Mouse (Mus musculus) monocyte, adult 2 months (primary cell): ENCODE results near the gene Bri3.
A peak's percentile ranks its signal among the peaks of the same experiment; 100 is the strongest.

Experiments used
- DNase-seq, 2 experiments: peaks; one replicate each; pipeline ENCODE4 v3.0.0; 2022; ENCODE audit warnings: low spot score in 2 of 2, low read depth in 1 of 2

Gene Bri3

GRCm38 (mm10) chr5:144261309-144261708 lies 17.1 kb downstream of the Bri3 start:
- no peak for DNase-seq

- DNase-seq = no peak
Measured at GRCm38 (mm10) chr5:144261829-144262228, 17.6 kb downstream of the Bri3 start.

GRCm38 (mm10) chr5:144263082-144263481 lies 18.8 kb downstream of the Bri3 start:
- no peak for DNase-seq

DNA sequence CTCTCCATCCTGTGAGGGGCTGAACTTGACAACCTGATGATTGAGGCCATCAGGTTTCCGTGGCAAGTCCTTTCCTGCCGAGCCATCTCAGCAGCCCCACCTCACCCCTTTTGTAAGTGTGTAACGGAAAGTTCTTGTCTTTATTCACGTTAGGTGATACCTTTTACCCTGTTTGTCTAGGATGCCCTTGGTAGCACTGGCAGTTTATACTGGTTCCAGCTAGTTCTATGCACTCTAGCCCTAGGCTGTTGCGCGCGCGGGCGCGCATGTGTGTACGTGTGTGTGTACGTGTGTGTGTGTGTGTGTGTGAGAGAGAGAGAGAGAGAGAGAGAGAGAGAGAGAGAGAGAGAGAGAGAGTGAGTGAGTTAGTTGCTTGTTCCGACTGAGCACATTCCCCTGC lies 19.3 kb downstream of the Bri3 start:
- DNase-seq = no peak

- DNase-seq = no peak
Measured at GRCm38 (mm10) chr5:144267535-144268241, 23.5 kb downstream of the Bri3 start.

GRCm38 (mm10) chr5:144269926-144270325 lies 25.7 kb downstream of the Bri3 start:
- DNase-seq = no peak

GRCm38 (mm10) chr5:144270420-144270819 lies 26.2 kb downstream of the Bri3 start:
- DNase-seq = no peak

GRCm38 (mm10) chr5:144271118-144271517 lies 26.9 kb downstream of the Bri3 start:
- no peak for DNase-seq

- DNase-seq = no peak
Measured at GRCm38 (mm10) chr5:144271772-144272171, 27.5 kb downstream of the Bri3 start.

DNA sequence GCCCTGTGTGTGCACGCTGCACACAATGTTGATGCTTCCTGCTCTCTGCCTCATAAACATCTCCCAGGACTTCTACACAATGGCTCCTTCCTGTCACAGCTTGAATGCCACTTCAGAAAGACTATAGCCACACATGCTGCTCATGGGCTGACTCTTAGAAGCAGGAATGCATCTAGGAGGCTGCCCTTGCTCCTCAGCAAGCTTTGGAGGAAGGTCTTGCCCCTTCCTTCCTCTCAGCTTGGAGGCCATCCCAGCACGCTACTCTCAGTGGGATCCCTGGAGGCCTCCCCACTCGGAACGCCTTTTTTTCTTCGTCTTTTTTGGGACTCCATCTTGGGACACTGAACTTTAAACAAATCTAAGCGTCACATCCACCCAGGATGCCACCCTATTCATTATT lies 30.7 kb downstream of the Bri3 start:
- no peak for DNase-seq

DNA sequence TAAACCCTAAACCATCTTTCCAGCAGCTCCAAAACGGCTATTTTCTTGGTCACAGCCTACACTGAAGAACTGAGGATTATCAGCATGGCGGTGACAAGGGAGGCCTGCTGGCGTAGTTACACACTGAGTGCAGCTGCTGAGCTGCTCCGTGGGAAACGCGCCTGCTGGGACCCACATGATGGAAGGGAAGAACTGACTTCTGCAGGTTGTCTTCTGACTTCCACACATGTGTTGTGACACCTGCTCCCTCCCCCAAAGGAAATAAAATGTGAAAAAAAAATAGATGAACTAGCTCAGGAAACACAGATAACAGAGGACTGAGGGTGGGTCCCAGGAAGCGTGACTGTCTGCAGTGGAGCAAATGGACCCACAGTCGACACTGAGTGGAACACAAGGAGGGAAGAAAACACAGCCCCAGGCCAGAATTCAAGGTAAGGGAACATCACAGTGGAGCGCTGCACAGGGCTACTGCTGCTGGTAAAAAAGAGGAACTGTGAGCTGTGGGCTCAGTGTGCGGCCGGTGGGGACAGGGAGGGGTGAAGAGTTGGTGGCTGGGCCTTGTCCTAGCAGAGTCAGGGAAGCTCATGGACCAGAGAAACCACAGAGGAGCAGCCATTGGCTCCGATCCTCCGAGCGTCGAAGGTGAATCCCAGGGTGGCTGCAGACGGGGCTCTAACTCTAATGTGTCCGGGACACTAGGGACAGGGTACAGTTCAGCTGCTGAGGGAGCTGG lies 32.8 kb downstream of the Bri3 start:
- DNase-seq = peak; percentile 58 to 67

- DNase-seq = no peak
Measured at GRCm38 (mm10) chr5:144278374-144278960, 34.2 kb downstream of the Bri3 start.

DNA sequence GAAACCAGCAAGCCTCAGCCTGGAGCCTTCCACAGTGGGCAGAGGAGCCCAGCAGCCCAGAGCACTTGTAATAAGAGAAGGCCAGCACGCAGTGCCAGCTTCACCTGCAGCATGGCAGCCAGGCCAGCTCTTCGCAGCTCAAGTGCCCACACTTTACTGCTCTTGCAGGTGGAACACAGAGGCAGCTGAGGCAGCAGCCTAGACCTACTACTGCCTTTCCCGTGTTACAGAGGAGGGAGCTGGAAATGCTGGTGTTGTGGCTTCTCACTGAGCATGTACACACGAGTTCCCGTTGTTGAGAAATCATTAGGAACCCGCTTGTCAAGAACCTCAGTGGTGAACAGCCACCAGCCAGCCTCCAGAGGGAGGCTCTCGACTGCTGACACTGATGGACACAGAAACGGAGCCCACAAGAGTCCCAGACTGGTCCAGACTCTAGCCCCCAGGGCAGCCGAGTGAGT lies 34.9 kb downstream of the Bri3 start:
- DNase-seq = no peak

DNA sequence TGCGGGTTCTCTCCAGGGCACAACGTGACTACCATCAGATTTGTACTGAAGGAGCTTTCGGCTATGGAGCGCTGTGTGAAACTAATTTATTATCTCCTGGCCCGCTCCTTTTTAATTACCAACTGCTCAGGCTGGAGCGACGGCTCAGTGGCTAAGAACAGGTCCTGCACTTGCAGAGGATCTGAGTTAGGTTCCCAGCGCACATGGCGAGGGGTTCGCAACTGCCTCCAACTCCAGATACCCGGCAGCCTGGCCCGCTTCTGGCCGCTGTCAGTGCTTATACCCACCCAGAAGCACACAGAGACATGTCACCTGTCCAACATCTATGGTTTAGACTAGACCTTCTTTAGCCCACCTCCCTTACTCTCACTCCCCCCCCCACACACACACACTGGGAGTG lies 35.7 kb downstream of the Bri3 start:
- DNase-seq = no peak

DNA sequence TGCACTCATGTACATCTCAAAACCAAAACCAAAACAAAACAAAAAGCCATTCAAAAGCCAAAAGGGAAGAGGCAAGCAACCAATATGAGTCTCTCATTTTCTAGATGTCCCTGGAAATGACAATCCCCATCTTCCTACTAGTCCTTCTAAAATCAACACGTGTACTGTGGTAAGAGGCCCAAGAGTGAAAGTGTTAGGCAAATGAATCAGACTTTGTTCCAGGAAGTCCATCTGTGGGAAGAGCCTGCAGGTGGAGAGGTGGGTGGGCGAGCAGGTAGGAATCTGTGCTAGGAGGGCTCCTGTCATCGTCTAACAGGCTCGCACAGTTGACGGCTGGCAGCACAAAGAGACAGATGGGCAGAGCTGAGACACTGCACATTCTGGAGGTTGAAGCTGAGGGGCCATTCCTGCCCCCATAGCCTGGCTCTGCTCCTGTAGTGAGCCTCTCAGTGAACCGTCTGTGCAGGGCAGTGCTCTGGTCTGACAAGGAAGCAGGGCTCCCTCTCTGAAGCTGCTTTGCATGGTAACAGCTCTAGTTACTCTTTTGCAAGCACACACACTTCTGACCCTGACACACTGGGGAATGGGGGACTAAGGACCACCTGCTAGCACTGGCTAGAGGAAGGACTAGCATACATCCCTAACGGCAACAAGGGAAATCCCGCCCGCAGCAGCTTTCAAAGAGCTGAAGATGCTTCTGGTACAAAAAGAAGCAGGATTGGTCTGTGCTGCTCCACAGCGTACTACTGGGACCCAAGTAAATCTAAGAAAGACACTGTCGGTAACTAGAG lies 38.4 kb downstream of the Bri3 start:
- DNase-seq = no peak

GRCm38 (mm10) chr5:144283551-144284031 lies 39.4 kb downstream of the Bri3 start:
- peak; percentile 37 to 56 for DNase-seq

- DNase-seq = no peak
Measured at GRCm38 (mm10) chr5:144284599-144284998, 40.4 kb downstream of the Bri3 start.

DNA sequence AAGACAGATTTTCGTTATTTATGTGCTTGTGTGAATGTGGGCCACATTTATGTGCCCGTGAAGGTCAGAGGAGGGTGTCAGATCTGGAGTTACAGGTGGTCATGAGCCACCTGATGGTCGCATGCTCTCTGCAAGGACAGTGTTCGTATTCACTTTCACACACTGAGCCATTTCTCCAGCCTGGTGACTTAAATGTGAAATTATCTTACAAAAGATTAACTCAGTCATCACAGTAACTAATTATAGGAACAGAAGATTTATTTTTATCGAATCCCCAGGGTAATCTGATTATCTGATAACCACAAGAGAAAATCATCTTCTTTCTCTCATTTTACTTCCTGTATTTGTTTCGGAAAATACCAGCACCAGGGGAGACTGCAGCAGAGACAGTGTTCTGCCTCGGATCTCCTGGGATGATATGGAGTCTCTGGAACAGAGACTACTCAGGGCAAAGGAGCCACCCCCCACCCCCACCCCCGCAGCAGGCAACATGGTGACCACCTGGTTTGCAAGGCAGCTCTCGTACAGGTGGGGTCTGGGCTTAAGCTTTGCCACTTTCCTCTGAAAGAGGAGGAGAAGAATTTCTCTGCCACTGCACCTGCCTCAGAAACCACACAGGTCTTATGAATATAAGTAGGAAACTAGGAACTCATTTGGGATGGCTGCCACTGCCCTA lies 42.5 kb downstream of the Bri3 start:
- DNase-seq = no peak

DNA sequence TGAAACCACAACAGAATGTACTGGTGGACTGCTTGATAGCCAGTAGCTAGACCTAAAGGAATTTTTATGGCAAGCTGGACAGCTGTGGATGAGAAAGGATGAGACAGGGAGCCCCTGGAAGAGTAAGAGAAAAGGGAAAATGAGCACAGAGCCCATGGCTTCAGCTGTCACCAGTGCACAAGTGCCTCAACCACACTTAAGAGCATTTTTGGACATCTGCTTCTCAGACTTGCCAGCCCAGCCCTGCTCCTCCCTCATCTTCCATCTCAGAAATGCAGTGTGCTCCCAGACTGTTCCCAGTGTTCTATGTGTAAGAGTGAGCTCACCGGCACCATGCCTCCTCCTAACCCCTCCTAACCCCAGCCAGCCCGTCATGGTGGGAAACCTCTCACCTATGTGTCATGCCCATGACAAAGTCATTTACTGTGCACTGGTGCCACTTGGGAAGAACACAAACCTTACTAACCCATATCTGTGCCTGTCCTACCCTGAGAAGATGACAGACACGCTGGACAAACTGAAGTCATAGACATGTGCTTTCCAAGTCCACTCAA lies 43.1 kb downstream of the Bri3 start:
- DNase-seq = no peak

DNA sequence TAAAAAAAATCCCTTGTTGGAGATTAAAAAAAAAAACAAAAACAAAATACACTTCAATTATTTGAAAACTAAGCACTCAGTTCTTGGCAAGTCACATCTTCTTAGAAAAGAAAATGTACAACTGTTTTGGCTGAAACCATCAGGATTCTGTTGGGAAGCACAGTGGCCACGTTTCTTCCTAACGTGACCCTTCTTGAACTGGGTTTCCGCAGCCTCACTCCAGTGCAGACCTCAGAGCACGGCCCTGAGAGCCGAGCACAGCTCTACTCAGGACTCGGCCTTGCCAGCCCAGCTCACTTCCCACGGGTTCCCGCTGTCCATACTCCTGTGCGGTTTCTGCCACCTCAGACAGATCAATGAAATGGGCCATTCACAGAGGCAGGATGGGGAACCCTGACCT lies 44.2 kb downstream of the Bri3 start:
- DNase-seq = no peak
